Mouse (Mus musculus) megakaryocyte, embryonic 14.5 days (primary cell): ENCODE results near the gene Slc34a1.
"Not testable (repeated sequence)": the region's sequence is repeated elsewhere in the genome, so short reads cannot be mapped to it uniquely, and the experiment has no call there.

ENCODE experiments used
- FLI1 ChIP-seq: IDR thresholded peaks from 2 replicates; pipeline ENCODE4 v1.6.1; 2012; ENCODE audit warnings: low read length, inconsistent platforms, mixed read lengths
- GATA1 ChIP-seq: IDR thresholded peaks from 3 replicates; pipeline ENCODE4 v1.6.1; 2012; ENCODE audit warnings: mixed read lengths, low read length, inconsistent platforms, borderline replicate concordance

DNA sequence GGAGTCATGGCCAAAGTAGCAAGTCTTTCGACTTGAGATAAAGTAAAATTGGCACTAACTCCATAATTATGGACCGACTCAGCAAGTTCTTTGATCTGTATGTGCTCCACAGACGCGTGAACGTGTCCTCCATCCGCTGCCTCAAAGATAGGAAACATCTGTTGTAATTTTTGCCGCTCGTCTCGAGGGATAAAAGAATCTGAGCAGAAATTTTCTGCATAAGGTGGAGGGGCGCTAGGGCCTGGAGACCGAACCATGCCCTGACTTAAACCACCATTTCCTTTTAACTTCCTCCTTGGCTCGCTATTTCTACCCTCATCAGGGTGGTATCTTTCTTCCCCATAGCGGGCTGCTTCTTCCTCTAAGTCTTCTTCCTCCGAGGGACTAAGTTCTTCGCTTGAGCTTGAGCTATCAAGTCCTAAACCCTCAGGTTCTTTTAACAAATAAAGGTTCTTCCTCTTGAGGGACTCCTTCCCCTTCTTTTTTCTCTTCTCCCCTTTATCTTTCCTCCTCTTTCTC, 39.2 kb downstream of the Slc34a1 start:
- TF ChIP-seq GATA1, FLI1: not testable (repeated sequence)
